Mouse (Mus musculus) c-Kit-negative CD71-positive TER-119-positive erythroid progenitor cells, embryonic 14.5 days (primary cell): ENCODE data around the gene Ptpre.
"Not testable (repeated sequence)": the region's sequence is repeated elsewhere in the genome, so short reads cannot be mapped to it uniquely, and the experiment has no call there.

ENCODE experiments used
- DNase-seq: peaks from one replicate; pipeline ENCODE4 v3.0.0-alpha.2; 2013; ENCODE audit warnings: low read depth, low spot score

Gene Ptpre

GRCm38 (mm10) chr7:135689396-135689795, 152.1 kb downstream of the Ptpre start:
- no peak for DNase-seq

- no peak for DNase-seq
Measured at GRCm38 (mm10) chr7:135691941-135692340, 154.7 kb downstream of the Ptpre start.

GRCm38 (mm10) chr7:135694130-135694529, 156.8 kb downstream of the Ptpre start:
- DNase-seq: no peak

GRCm38 (mm10) chr7:135694796-135695195, 157.5 kb downstream of the Ptpre start:
- no peak for DNase-seq

GRCm38 (mm10) chr7:135696127-135696526, 158.8 kb downstream of the Ptpre start:
- DNase-seq: no peak

GRCm38 (mm10) chr7:135697021-135697740, 159.9 kb downstream of the Ptpre start:
- not testable (repeated sequence) for DNase-seq

- no peak for DNase-seq
Measured at GRCm38 (mm10) chr7:135698362-135698761, 161.1 kb downstream of the Ptpre start.

- DNase-seq: not testable (repeated sequence)
Measured at GRCm38 (mm10) chr7:135699351-135699750, 162.1 kb downstream of the Ptpre start.

- no peak for DNase-seq
Measured at GRCm38 (mm10) chr7:135703600-135704148, 166.4 kb downstream of the Ptpre start.

- no peak for DNase-seq
Measured at GRCm38 (mm10) chr7:135704251-135704650, 167.0 kb downstream of the Ptpre start.

- no peak for DNase-seq
Measured at GRCm38 (mm10) chr7:135705083-135705482, 167.8 kb downstream of the Ptpre start.

- no peak for DNase-seq
Measured at GRCm38 (mm10) chr7:135705753-135706152, 168.5 kb downstream of the Ptpre start.

- no peak for DNase-seq
Measured at GRCm38 (mm10) chr7:135710702-135711101, 173.4 kb downstream of the Ptpre start.

- no peak for DNase-seq
Measured at GRCm38 (mm10) chr7:135712534-135712933, 175.3 kb downstream of the Ptpre start.

GRCm38 (mm10) chr7:135713326-135713725, 176.0 kb downstream of the Ptpre start:
- no peak for DNase-seq

- no peak for DNase-seq
Measured at GRCm38 (mm10) chr7:135715166-135715565, 177.9 kb downstream of the Ptpre start.

GRCm38 (mm10) chr7:135715642-135716444, 178.6 kb downstream of the Ptpre start, which contains the start of gene Mki67:
Gene Mki67, minus strand, starts transcription at chr7:135716361.
- no peak for DNase-seq

- peak; percentile 93 for DNase-seq
Measured at GRCm38 (mm10) chr7:135716445-135716877, 179.2 kb downstream of the Ptpre start.

- DNase-seq: no peak
Measured at GRCm38 (mm10) chr7:135716968-135717557, 179.8 kb downstream of the Ptpre start.

GRCm38 (mm10) chr7:135721436-135721992, 184.2 kb downstream of the Ptpre start:
- peak; percentile 82 for DNase-seq

GRCm38 (mm10) chr7:135722011-135722838, 184.9 kb downstream of the Ptpre start:
- no peak for DNase-seq
